In the genomic region with DNA sequence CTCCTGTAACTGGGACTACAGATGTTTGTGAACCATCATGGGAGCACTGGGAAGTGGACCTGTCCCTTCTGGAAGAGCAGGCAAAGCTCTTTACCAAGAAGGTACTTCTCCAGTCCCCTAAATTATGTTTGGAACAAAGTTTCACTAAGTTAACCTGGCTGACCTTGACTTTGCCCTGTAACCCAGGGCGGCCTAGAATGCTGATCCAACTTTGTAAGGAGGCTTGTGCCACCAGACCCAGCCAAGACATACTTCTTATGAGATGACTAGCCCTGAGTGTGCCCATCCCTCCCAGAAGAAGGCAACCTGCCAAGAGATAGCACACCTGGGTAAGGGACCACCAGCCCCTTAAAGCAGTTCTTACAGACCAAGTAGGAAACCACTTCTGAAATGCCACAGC, we compare ENCODE assay signal across 27 mouse cellular contexts. TPM values are rescaled to one million over a fixed set of nuclear protein-coding genes. Genes with fewer than 3 reads are reported as not detected.
A peak's percentile ranks its signal among the peaks of the same experiment; 100 is the strongest.
DNase-seq lines count a peak whose midpoint lies in the region; ATAC-seq and TF ChIP-seq lines count a peak whose summit lies in the region.
"Had no signal": no experiment of that assay in that cellular context is flagged by ENCODE, and none has a peak within 500 bp of the region (broad histone marks: within the 10 kb centered on the region; RNA-seq: fewer than 3 reads in every experiment).

No protein-coding gene starts in this region.

- no peak for TF ChIP-seq POLR2A in kidney, adult 2 months (IDR thresholded peaks at IDR 0.05; ENCODE audit: low read depth, low read length)

- no peak overlapping the region for H3K9ac ChIP-seq in heart, embryonic 12.5 days
- no peak overlapping the region for H3K9ac ChIP-seq in heart, embryonic 15.5 days
- H3K9ac ChIP-seq: embryonic facial prominence, embryonic 13.5 days; forebrain, embryonic 12.5 days; forebrain, embryonic 15.5 days; hindbrain, embryonic 13.5 days; intestine, embryonic 15.5 days had no signal

- H3K4me3 ChIP-seq in heart, embryonic 12.5 days: no peak overlapping the region
- no peak overlapping the region for H3K4me3 ChIP-seq in heart, embryonic 15.5 days
- H3K4me3 ChIP-seq in kidney, adult 2 months (ENCODE audit: insufficient read depth, low read depth, low read length): no peak overlapping the region
- H3K4me3 ChIP-seq: embryonic facial prominence, embryonic 10.5 days; embryonic facial prominence, embryonic 13.5 days; erythroblast, embryonic 14.5 days; forebrain, embryonic 12.5 days; forebrain, embryonic 15.5 days; heart, adult 2 months; hindbrain, embryonic 10.5 days; hindbrain, embryonic 13.5 days; intestine, embryonic 15.5 days had no signal

- no peak for TF ChIP-seq CTCF in kidney, adult 2 months (conservative IDR thresholded peaks at IDR 0.05; ENCODE audit: insufficient read depth, insufficient read length, low read depth, low read length)

- no peak for ATAC-seq in heart, embryonic 12.5 days (ENCODE audit: insufficient number of reproducible peaks, low FRiP score)
- ATAC-seq in heart, embryonic 15.5 days (replicated peaks; ENCODE audit: insufficient number of reproducible peaks, insufficient read depth, low FRiP score, low read depth): no peak
- ATAC-seq: activated CD4-positive, CD25-positive, alpha-beta regulatory T cell, adult 4 months; forebrain, embryonic 15.5 days; hindbrain, embryonic 16.5 days; intestine, embryonic 15.5 days had no signal

- no peak for DNase-seq in heart, adult 8-10 months (ENCODE audit: low spot score)
- DNase-seq in heart, postnatal 4 days: no peak
- DNase-seq in kidney, adult 2 months: peak; percentile 82
- no peak for DNase-seq in kidney, adult 11 months
- DNase-seq: adrenal gland, adult 8-10 months; adrenal gland, postnatal 25 days; cerebellum, adult 11-12 months; cerebellum, adult 8-10 months; cerebellum, postnatal 10 days; cerebellum, postnatal 36 days; embryo, embryonic 11 days; gastrocnemius, postnatal 25 days; heart, adult 2 months; heart, postnatal 10 days; kidney, adult 18-20 months had no signal

- 87% methylated on average over 1 of the region's 1 CpGs for WGBS in heart, embryonic 12.5 days
- 85% methylated on average over 1 of the region's 1 CpGs for WGBS in heart, embryonic 15.5 days
- 50% methylated on average over 1 of the region's 1 CpGs for WGBS in kidney, adult 2 months

- H3K4me1 ChIP-seq in heart, embryonic 12.5 days (replicated peaks): peaks cover 70% of the 10 kb centered on the region
- H3K4me1 ChIP-seq in heart, embryonic 15.5 days (replicated peaks): peaks cover 58% of the 10 kb centered on the region
- H3K4me1 ChIP-seq in kidney, adult 2 months (ENCODE audit: control insufficient read depth, insufficient read depth, low read length): peaks cover 43% of the 10 kb centered on the region; the same call in 1 of the 2 replicates
- H3K4me1 ChIP-seq: embryonic facial prominence, embryonic 10.5 days; embryonic facial prominence, embryonic 13.5 days; forebrain, embryonic 12.5 days; forebrain, embryonic 15.5 days; hindbrain, embryonic 10.5 days; intestine, embryonic 15.5 days had no signal

- no peaks in the 10 kb centered on the region for H3K9me3 ChIP-seq in heart, embryonic 12.5 days (replicated peaks)
- no peaks in the 10 kb centered on the region for H3K9me3 ChIP-seq in heart, embryonic 15.5 days (replicated peaks)
- H3K9me3 ChIP-seq: embryonic facial prominence, embryonic 10.5 days; embryonic facial prominence, embryonic 13.5 days; forebrain, embryonic 12.5 days; forebrain, embryonic 15.5 days; hindbrain, embryonic 10.5 days; hindbrain, embryonic 13.5 days; intestine, embryonic 15.5 days had no signal

- no peaks in the 10 kb centered on the region for H3K27me3 ChIP-seq in heart, embryonic 12.5 days (replicated peaks)
- no peaks in the 10 kb centered on the region for H3K27me3 ChIP-seq in heart, embryonic 15.5 days
- no peaks in the 10 kb centered on the region for H3K27me3 ChIP-seq in kidney, adult 2 months (replicated peaks; ENCODE audit: control insufficient read depth, insufficient read depth, low read length)
- H3K27me3 ChIP-seq: embryonic facial prominence, embryonic 13.5 days; forebrain, embryonic 12.5 days; forebrain, embryonic 15.5 days; hindbrain, embryonic 13.5 days; intestine, embryonic 15.5 days had no signal

- no peak overlapping the region for H3K4me2 ChIP-seq in heart, embryonic 12.5 days
- H3K4me2 ChIP-seq in heart, embryonic 15.5 days: no peak overlapping the region
- H3K4me2 ChIP-seq: embryonic facial prominence, embryonic 13.5 days; forebrain, embryonic 12.5 days; forebrain, embryonic 15.5 days; hindbrain, embryonic 13.5 days; intestine, embryonic 15.5 days had no signal

- H3K27ac ChIP-seq in heart, embryonic 12.5 days (ENCODE audit: poor library complexity, severe bottlenecking): peak overlapping the region; percentile 53
- H3K27ac ChIP-seq in heart, embryonic 15.5 days: peak overlapping the region; percentile 86
- H3K27ac ChIP-seq in kidney, adult 2 months (ENCODE audit: insufficient read depth, low read depth, low read length): peak overlapping the region; percentile 20; the same call in 1 of the 2 replicates
- H3K27ac ChIP-seq: embryonic facial prominence, embryonic 10.5 days; embryonic facial prominence, embryonic 13.5 days; forebrain, embryonic 12.5 days; forebrain, embryonic 15.5 days; heart, adult 2 months; hindbrain, embryonic 10.5 days; hindbrain, embryonic 13.5 days; intestine, embryonic 15.5 days had no signal

- H3K36me3 ChIP-seq in heart, embryonic 12.5 days: peaks cover 4% of the 10 kb centered on the region
- H3K36me3 ChIP-seq in heart, embryonic 15.5 days: no peaks in the 10 kb centered on the region
- H3K36me3 ChIP-seq in kidney, adult 2 months (ENCODE audit: control insufficient read depth, insufficient read depth, low read length): no peaks in the 10 kb centered on the region
- H3K36me3 ChIP-seq: embryonic facial prominence, embryonic 10.5 days; embryonic facial prominence, embryonic 13.5 days; forebrain, embryonic 12.5 days; forebrain, embryonic 15.5 days; hindbrain, embryonic 10.5 days; hindbrain, embryonic 13.5 days; intestine, embryonic 15.5 days had no signal

RNA-seq across cellular contexts. Expression of gene Rab11fip5, which starts 15.6 kb away (rescaled TPM):
- polyA plus RNA-seq in heart, embryonic 12.5 days (2016; fragmentation: Nextera tagmentation; extraction: Ambion mirVana): 42.0 and 42.6 TPM in 2 replicates
- 10 to 100 TPM; 62.7 to 80.9 (median 72.0) TPM for total RNA-seq in heart, adult 8-10 months (2022)
- 42.3 and 45.3 TPM in 2 replicates for polyA plus RNA-seq in heart, embryonic 15.5 days (2015; fragmentation: Nextera tagmentation; extraction: Ambion mirVana)
- total RNA-seq in heart, postnatal 4 days (2021): 10 to 100 TPM; 74.7 to 79.8 TPM
- 56.8 and 63.6 TPM in 2 replicates for polyA plus RNA-seq in kidney, adult 2 months (2012; rRNA removed)

RNA-seq across cellular contexts. Expression of gene Sfxn5, which starts 25.7 kb away (rescaled TPM):
- polyA plus RNA-seq in heart, embryonic 12.5 days (2016; fragmentation: Nextera tagmentation; extraction: Ambion mirVana): 2.9 and 3.9 TPM in 2 replicates
- total RNA-seq in heart, adult 8-10 months (2022): 1 to 10 TPM; 3.2 to 6.4 (median 4.5) TPM
- 3.7 and 4.9 TPM in 2 replicates for polyA plus RNA-seq in heart, embryonic 15.5 days (2015; fragmentation: Nextera tagmentation; extraction: Ambion mirVana)
- total RNA-seq in heart, postnatal 4 days (2021): 1 to 10 TPM; 3.0 to 3.6 TPM
- polyA plus RNA-seq in kidney, adult 2 months (2012; rRNA removed): 23.6 and 25.8 TPM in 2 replicates

Comparison
In these comparisons a context has a peak if more than half of its experiments do, and no peak if none do; other contexts are left out.
1. H3K27ac ChIP-seq: peak in every context shown above with its lines; median percentile 86 in heart, embryonic 15.5 days; 53 in heart, embryonic 12.5 days; 20 in kidney, adult 2 months.